Mouse (Mus musculus): ENCODE data around the gene Nme7. TPM values are rescaled to one million over a fixed set of nuclear protein-coding genes. Genes with fewer than 3 reads are reported as not detected.

The Nme7 gene
- total and polyA plus RNA-seq, 2 experiments from 2014 or later: 9.0 to 10.5 TPM

- peak overlapping the region; percentile 71 for H3K4me2 ChIP-seq (ENCODE audit: low read depth, low read length)
- no peaks in the 10 kb centered on the region for H3K36me3 ChIP-seq (replicated peaks; ENCODE audit: control insufficient read depth, insufficient read depth, low read length)
- peak overlapping the region; percentile 97 for H3K27ac ChIP-seq (ENCODE audit: low read depth)
- no peaks in the 10 kb centered on the region for H3K9me3 ChIP-seq (replicated peaks; ENCODE audit: control insufficient read depth, low read length)
- DNase-seq (ENCODE audit: low spot score) (no peak), ATAC-seq (ENCODE audit: insufficient read depth, low read depth) (no peak)
- no peaks in the 10 kb centered on the region for H3K27me3 ChIP-seq (ENCODE audit: control insufficient read depth, insufficient read depth, low read length)
- WGBS: 34% methylated on average over 12 of the region's 12 CpGs
- H3K4me3 ChIP-seq (ENCODE audit: low read depth, low read length): peak overlapping the region; percentile 67
- H3K4me1 ChIP-seq (ENCODE audit: control insufficient read depth, insufficient read depth): peaks cover 7% of the 10 kb centered on the region
- TF ChIP-seq CTCF (IDR thresholded peaks at IDR 0.05; ENCODE audit: low read depth): no peak
- TF ChIP-seq EP300 (IDR thresholded peaks at IDR 0.05; ENCODE audit: low read depth): no peak
- peak overlapping the region; percentile 91; the same call in 1 of the 2 replicates for H3K9ac ChIP-seq (replicated peaks; ENCODE audit: low read depth, low read length)
Observed at GRCm38 (mm10) chr1:164459127-164459905, 155.4 kb downstream of the Nme7 start.

- ATAC-seq (ENCODE audit: insufficient read depth, low read depth) (no peak), DNase-seq (ENCODE audit: low spot score) (peak; percentile 20)
- Histone ChIP-seq H3K9me3 (replicated peaks; ENCODE audit: control insufficient read depth, low read length) (no peaks in the 10 kb centered on the region), H3K4me3 (ENCODE audit: low read depth, low read length) (0 out of 2 replicates have a peak overlapping the region, but pooled peaks have one; percentile 12), H3K9ac (replicated peaks; ENCODE audit: low read depth, low read length) (0 out of 2 replicates have a peak overlapping the region, but pooled peaks have one; percentile 14), H3K4me2 (ENCODE audit: low read depth, low read length) (peak overlapping the region; percentile 48), H3K27ac (ENCODE audit: low read depth) (peak overlapping the region; percentile 82), H3K36me3 (replicated peaks; ENCODE audit: control insufficient read depth, insufficient read depth, low read length) (no peaks in the 10 kb centered on the region), H3K4me1 (ENCODE audit: control insufficient read depth, insufficient read depth) (peaks cover 4% of the 10 kb centered on the region), H3K27me3 (ENCODE audit: control insufficient read depth, insufficient read depth, low read length) (no peaks in the 10 kb centered on the region)
- 58% methylated on average over 13 of the region's 13 CpGs for WGBS
- TF ChIP-seq CTCF (IDR thresholded peaks at IDR 0.05; ENCODE audit: low read depth): no peak
- TF ChIP-seq EP300 (IDR thresholded peaks at IDR 0.05; ENCODE audit: low read depth): no peak
Observed at GRCm38 (mm10) chr1:164460921-164461697, 157.2 kb downstream of the Nme7 start.

GRCm38 (mm10) chr1:164461726-164462125 lies 157.8 kb downstream of the Nme7 start:
- no peaks in the 10 kb centered on the region for H3K36me3 ChIP-seq (replicated peaks; ENCODE audit: control insufficient read depth, insufficient read depth, low read length)
- no peak for TF ChIP-seq CTCF (IDR thresholded peaks at IDR 0.05; ENCODE audit: low read depth)
- TF ChIP-seq EP300 (IDR thresholded peaks at IDR 0.05; ENCODE audit: low read depth): no peak
- H3K27ac ChIP-seq (ENCODE audit: low read depth): peak overlapping the region; percentile 82
- DNase-seq (ENCODE audit: low spot score) (peak; percentile 86), ATAC-seq (ENCODE audit: insufficient read depth, low read depth) (peak; percentile 51)
- 0 out of 2 replicates have a peak overlapping the region, but pooled peaks have one; percentile 14 for H3K9ac ChIP-seq (replicated peaks; ENCODE audit: low read depth, low read length)
- H3K27me3 ChIP-seq (ENCODE audit: control insufficient read depth, insufficient read depth, low read length): no peaks in the 10 kb centered on the region
- H3K9me3 ChIP-seq (replicated peaks; ENCODE audit: control insufficient read depth, low read length): no peaks in the 10 kb centered on the region
- H3K4me3 ChIP-seq (ENCODE audit: low read depth, low read length): 0 out of 2 replicates have a peak overlapping the region, but pooled peaks have one; percentile 12
- H3K4me2 ChIP-seq (ENCODE audit: low read depth, low read length): peak overlapping the region; percentile 48
- 13% methylated on average over 10 of the region's 10 CpGs for WGBS
- peaks cover 4% of the 10 kb centered on the region for H3K4me1 ChIP-seq (ENCODE audit: control insufficient read depth, insufficient read depth)

- no peaks in the 10 kb centered on the region for H3K36me3 ChIP-seq (replicated peaks; ENCODE audit: control insufficient read depth, insufficient read depth, low read length)
- H3K4me1 ChIP-seq (ENCODE audit: control insufficient read depth, insufficient read depth): no peaks in the 10 kb centered on the region
- H3K4me2 ChIP-seq (ENCODE audit: low read depth, low read length): no peak overlapping the region
- no peak for ATAC-seq (ENCODE audit: insufficient read depth, low read depth)
- 91% methylated on average over 10 of the region's 10 CpGs for WGBS
- no peak for DNase-seq (ENCODE audit: low spot score)
- H3K4me3 ChIP-seq (ENCODE audit: low read depth, low read length): no peak overlapping the region
- H3K27me3 ChIP-seq (ENCODE audit: control insufficient read depth, insufficient read depth, low read length): no peaks in the 10 kb centered on the region
- no peak overlapping the region for H3K27ac ChIP-seq (ENCODE audit: low read depth)
- H3K9me3 ChIP-seq (replicated peaks; ENCODE audit: control insufficient read depth, low read length): no peaks in the 10 kb centered on the region
- no peak for TF ChIP-seq CTCF (IDR thresholded peaks at IDR 0.05; ENCODE audit: low read depth)
- no peak for TF ChIP-seq EP300 (IDR thresholded peaks at IDR 0.05; ENCODE audit: low read depth)
- H3K9ac ChIP-seq (replicated peaks; ENCODE audit: low read depth, low read length): no peak overlapping the region
Observed at GRCm38 (mm10) chr1:164467406-164467805, 163.5 kb downstream of the Nme7 start.

GRCm38 (mm10) chr1:164468329-164468728 lies 164.4 kb downstream of the Nme7 start:
- 83% methylated on average over 8 of the region's 8 CpGs for WGBS
- Histone ChIP-seq H3K4me2 (ENCODE audit: low read depth, low read length) (no peak overlapping the region), H3K9ac (replicated peaks; ENCODE audit: low read depth, low read length) (no peak overlapping the region), H3K27ac (ENCODE audit: low read depth) (no peak overlapping the region), H3K4me3 (ENCODE audit: low read depth, low read length) (no peak overlapping the region), H3K27me3 (ENCODE audit: control insufficient read depth, insufficient read depth, low read length) (no peaks in the 10 kb centered on the region), H3K36me3 (replicated peaks; ENCODE audit: control insufficient read depth, insufficient read depth, low read length) (no peaks in the 10 kb centered on the region), H3K4me1 (ENCODE audit: control insufficient read depth, insufficient read depth) (no peaks in the 10 kb centered on the region), H3K9me3 (replicated peaks; ENCODE audit: control insufficient read depth, low read length) (no peaks in the 10 kb centered on the region)
- ATAC-seq (ENCODE audit: insufficient read depth, low read depth) (no peak), DNase-seq (ENCODE audit: low spot score) (no peak)
- TF ChIP-seq EP300 (IDR thresholded peaks at IDR 0.05; ENCODE audit: low read depth): no peak
- no peak for TF ChIP-seq CTCF (IDR thresholded peaks at IDR 0.05; ENCODE audit: low read depth)

Measured in heart, postnatal 0 days (tissue).